Mouse (Mus musculus): ENCODE measurements around the gene Vmn1r12. TPM values are rescaled to one million over a fixed set of nuclear protein-coding genes. Genes with fewer than 3 reads are reported as not detected.
"Not testable (repeated sequence)": the region's sequence is repeated elsewhere in the genome, so short reads cannot be mapped to it uniquely, and the experiment has no call there.

Vmn1r12 gene
- polyA plus RNA-seq (2015; fragmentation: Nextera tagmentation; extraction: Ambion mirVana): not detected in 2 replicates

- Histone ChIP-seq H3K9me3 (replicated peaks; ENCODE audit: control insufficient read depth, low read length) (no peaks in the 10 kb centered on the region), H3K4me2 (ENCODE audit: low read depth, low read length) (no peak within 1 kb of the TSS), H3K27me3 (ENCODE audit: control insufficient read depth, insufficient read depth, low read length) (no peaks in the 10 kb centered on the region), H3K9ac (ENCODE audit: low read length) (no peak within 1 kb of the TSS), H3K4me3 (ENCODE audit: low read length) (no peak within 1 kb of the TSS), H3K36me3 (ENCODE audit: control insufficient read depth, insufficient read depth) (no peaks in the 10 kb centered on the region), H3K27ac (ENCODE audit: low read length) (no peak within 1 kb of the TSS), H3K4me1 (ENCODE audit: control insufficient read depth, insufficient read depth, low read length) (no peaks in the 10 kb centered on the region)
- no peak for ATAC-seq (replicated peaks; ENCODE audit: extremely low read depth, insufficient read depth, low FRiP score)
- WGBS: 72% methylated on average over 2 of the region's 2 CpGs
Measured at GRCm38 (mm10) chr6:57156619-57157018, at the start of gene Vmn1r12. Vmn1r12 (plus strand) TSS chr6:57156919.

- WGBS: 77% methylated on average over 3 of the region's 3 CpGs
- Histone ChIP-seq H3K4me2 (ENCODE audit: low read depth, low read length) (no peak within 1 kb of the TSS), H3K9ac (ENCODE audit: low read length) (no peak within 1 kb of the TSS), H3K36me3 (ENCODE audit: control insufficient read depth, insufficient read depth) (no peaks in the 10 kb centered on the region), H3K4me1 (ENCODE audit: control insufficient read depth, insufficient read depth, low read length) (no peaks in the 10 kb centered on the region), H3K27ac (ENCODE audit: low read length) (no peak within 1 kb of the TSS), H3K4me3 (ENCODE audit: low read length) (no peak within 1 kb of the TSS), H3K9me3 (replicated peaks; ENCODE audit: control insufficient read depth, low read length) (no peaks in the 10 kb centered on the region), H3K27me3 (ENCODE audit: control insufficient read depth, insufficient read depth, low read length) (no peaks in the 10 kb centered on the region)
- no peak for ATAC-seq (replicated peaks; ENCODE audit: extremely low read depth, insufficient read depth, low FRiP score)
Measured at GRCm38 (mm10) chr6:57109154-57109553, 47.6 kb upstream of the Vmn1r12 start, which contains the start of gene Vmn1r10. Vmn1r10 (plus strand) TSS chr6:57109454.

GRCm38 (mm10) chr6:57133155-57133554, 23.6 kb upstream of the Vmn1r12 start, which contains the start of gene Vmn1r11:
Vmn1r11 (plus strand) TSS chr6:57133455.
- WGBS: 70% methylated on average over 1 of the region's 1 CpGs
- no peaks in the 10 kb centered on the region for H3K9me3 ChIP-seq (replicated peaks; ENCODE audit: control insufficient read depth, low read length)
- ATAC-seq (replicated peaks; ENCODE audit: extremely low read depth, insufficient read depth, low FRiP score): no peak
- H3K36me3 ChIP-seq (ENCODE audit: control insufficient read depth, insufficient read depth): no peaks in the 10 kb centered on the region
- H3K4me2 ChIP-seq (ENCODE audit: low read depth, low read length): no peak within 1 kb of the TSS
- H3K27ac ChIP-seq (ENCODE audit: low read length): no peak within 1 kb of the TSS
- no peaks in the 10 kb centered on the region for H3K4me1 ChIP-seq (ENCODE audit: control insufficient read depth, insufficient read depth, low read length)
- no peaks in the 10 kb centered on the region for H3K27me3 ChIP-seq (ENCODE audit: control insufficient read depth, insufficient read depth, low read length)
- H3K4me3 ChIP-seq (ENCODE audit: low read length): no peak within 1 kb of the TSS
- H3K9ac ChIP-seq (ENCODE audit: low read length): no peak within 1 kb of the TSS

GRCm38 (mm10) chr6:57190016-57190415, 33.3 kb downstream of the Vmn1r12 start:
- H3K4me2 ChIP-seq (ENCODE audit: low read depth, low read length); H3K27me3 ChIP-seq (ENCODE audit: control insufficient read depth, insufficient read depth, low read length); ATAC-seq (replicated peaks; ENCODE audit: extremely low read depth, insufficient read depth, low FRiP score); H3K4me3 ChIP-seq (ENCODE audit: low read length); H3K27ac ChIP-seq (ENCODE audit: low read length); H3K9ac ChIP-seq (ENCODE audit: low read length); H3K4me1 ChIP-seq (ENCODE audit: control insufficient read depth, insufficient read depth, low read length); H3K36me3 ChIP-seq (ENCODE audit: control insufficient read depth, insufficient read depth); H3K9me3 ChIP-seq (replicated peaks; ENCODE audit: control insufficient read depth, low read length): not testable (repeated sequence)
- 67% methylated on average over 3 of the region's 3 CpGs for WGBS

GRCm38 (mm10) chr6:57202990-57203389, 46.3 kb downstream of the Vmn1r12 start, which contains the start of gene Vmn1r13:
Vmn1r13 (plus strand) TSS chr6:57203290.
- not testable (repeated sequence) for H3K36me3 ChIP-seq (ENCODE audit: control insufficient read depth, insufficient read depth); H3K9ac ChIP-seq (ENCODE audit: low read length); H3K27me3 ChIP-seq (ENCODE audit: control insufficient read depth, insufficient read depth, low read length); H3K9me3 ChIP-seq (replicated peaks; ENCODE audit: control insufficient read depth, low read length); H3K27ac ChIP-seq (ENCODE audit: low read length); H3K4me2 ChIP-seq (ENCODE audit: low read depth, low read length); ATAC-seq (replicated peaks; ENCODE audit: extremely low read depth, insufficient read depth, low FRiP score); H3K4me1 ChIP-seq (ENCODE audit: control insufficient read depth, insufficient read depth, low read length); H3K4me3 ChIP-seq (ENCODE audit: low read length)
- 76% methylated on average over 1 of the region's 1 CpGs for WGBS

Other genes with a start within 250 kb of the Vmn1r12 start
- gene Nt5c3, start 233.0 kb upstream of the Vmn1r12 start, polyA plus RNA-seq (2015; fragmentation: Nextera tagmentation; extraction: Ambion mirVana): 70.6 and 77.0 TPM in 2 replicates
- 0.16 TPM in 2 replicates for gene Vmn1r4, start 232.9 kb upstream of the Vmn1r12 start, polyA plus RNA-seq (2015; fragmentation: Nextera tagmentation; extraction: Ambion mirVana)
- not detected in 2 replicates for gene Vmn1r5, start 186.6 kb upstream of the Vmn1r12 start, polyA plus RNA-seq (2015; fragmentation: Nextera tagmentation; extraction: Ambion mirVana)
- not detected in 2 replicates for gene Vmn1r6, start 159.7 kb upstream of the Vmn1r12 start, polyA plus RNA-seq (2015; fragmentation: Nextera tagmentation; extraction: Ambion mirVana)
- not detected in 2 replicates for gene Vmn1r7, start 131.6 kb upstream of the Vmn1r12 start, polyA plus RNA-seq (2015; fragmentation: Nextera tagmentation; extraction: Ambion mirVana)
- gene Vmn1r8, start 124.6 kb upstream of the Vmn1r12 start, polyA plus RNA-seq (2015; fragmentation: Nextera tagmentation; extraction: Ambion mirVana): not detected in 2 replicates
- not detected in 2 replicates for gene Vmn1r9, start 90.1 kb upstream of the Vmn1r12 start, polyA plus RNA-seq (2015; fragmentation: Nextera tagmentation; extraction: Ambion mirVana)
- not detected in 2 replicates for gene Vmn1r10, start 47.5 kb upstream of the Vmn1r12 start, polyA plus RNA-seq (2015; fragmentation: Nextera tagmentation; extraction: Ambion mirVana)
- not detected in 2 replicates for gene Vmn1r11, start 23.5 kb upstream of the Vmn1r12 start, polyA plus RNA-seq (2015; fragmentation: Nextera tagmentation; extraction: Ambion mirVana)
- not detected in 2 replicates for gene Vmn1r13, start 46.4 kb downstream of the Vmn1r12 start, polyA plus RNA-seq (2015; fragmentation: Nextera tagmentation; extraction: Ambion mirVana)
- not detected in 2 replicates for gene Vmn1r14, start 74.8 kb downstream of the Vmn1r12 start, polyA plus RNA-seq (2015; fragmentation: Nextera tagmentation; extraction: Ambion mirVana)
- not detected in 2 replicates for gene Vmn1r15, start 101.0 kb downstream of the Vmn1r12 start, polyA plus RNA-seq (2015; fragmentation: Nextera tagmentation; extraction: Ambion mirVana)
- not detected in 2 replicates for gene Vmn1r16, start 172.6 kb downstream of the Vmn1r12 start, polyA plus RNA-seq (2015; fragmentation: Nextera tagmentation; extraction: Ambion mirVana)
- gene Vmn1r17, start 206.8 kb downstream of the Vmn1r12 start, polyA plus RNA-seq (2015; fragmentation: Nextera tagmentation; extraction: Ambion mirVana): not detected in 2 replicates
- not detected in 2 replicates for gene Vmn1r18, start 238.9 kb downstream of the Vmn1r12 start, polyA plus RNA-seq (2015; fragmentation: Nextera tagmentation; extraction: Ambion mirVana)
- gene Vmn1r19, start 246.9 kb downstream of the Vmn1r12 start, polyA plus RNA-seq (2015; fragmentation: Nextera tagmentation; extraction: Ambion mirVana): not detected in 2 replicates